Mouse (Mus musculus) limb, embryonic 12.5 days (tissue): ENCODE data around the gene Zfp90. TPM values are rescaled to one million over a fixed set of nuclear protein-coding genes. Genes with fewer than 3 reads are reported as not detected.

Source experiments
- ATAC-seq: fragments of 200-750 bp; cut with Nextera tagmentation; 2 replicates; pipeline ENCODE4 v1.8.0; 2017; ENCODE audit warnings: low read depth, moderate TSS enrichment; ENCODE audit not compliant: insufficient number of reproducible peaks, insufficient read depth, low FRiP score, low TSS enrichment
- H3K27ac ChIP-seq: fragments of 300-500 bp; sonication (generic); 2 replicates; pipeline ENCODE4 v1.5.1; 2016; ENCODE audit warnings: mild to moderate bottlenecking, moderate library complexity
- H3K27me3 ChIP-seq: fragments of 300-500 bp; sonication (generic); 2 replicates; pipeline ENCODE4 v1.6.1; 2016; ENCODE audit warnings: mild to moderate bottlenecking, moderate library complexity
- H3K36me3 ChIP-seq: fragments of 300-500 bp; sonication (generic); 2 replicates; pipeline ENCODE4 v1.6.1; 2016; ENCODE audit warnings: mild to moderate bottlenecking, moderate library complexity
- H3K4me1 ChIP-seq: fragments of 300-500 bp; sonication (generic); replicated peaks from 2 replicates; pipeline ENCODE4 v1.6.1; 2016
- H3K4me2 ChIP-seq: fragments of 300-500 bp; sonication (generic); 2 replicates; pipeline ENCODE4 v1.6.1; 2016; ENCODE audit warnings: mild to moderate bottlenecking, moderate library complexity
- H3K4me3 ChIP-seq: fragments of 300-500 bp; sonication (generic); replicated peaks from 2 replicates; pipeline ENCODE4 v1.5.1; 2016; ENCODE audit warnings: mild to moderate bottlenecking
- H3K9ac ChIP-seq: fragments of 300-500 bp; sonication (generic); replicated peaks from 2 replicates; pipeline ENCODE4 v1.6.1; 2016; ENCODE audit warnings: mild to moderate bottlenecking, moderate library complexity
- H3K9me3 ChIP-seq: fragments of 300-500 bp; sonication (generic); 2 replicates; pipeline ENCODE4 v1.6.1; 2016; ENCODE audit warnings: mild to moderate bottlenecking, moderate library complexity
- WGBS: fragments of 180-500 bp; shearing (Covaris S2); methylation state at CpG from one replicate; pipeline ENCODE4 v1.1.7; 2016; 5-methylcytosine and 5-hydroxymethylcytosine counted together
- polyA plus RNA-seq: library from polyadenylated mRNA; unstranded; fragments of >200 nt; fragmentation: Nextera tagmentation; extraction: Ambion mirVana; gene quantifications from 2 replicates; pipeline ENCODE4 v1.2.1, GENCODE M21; 2016

Zfp90 gene
- polyA plus RNA-seq, 1 experiment from 2014 or later: 30.4 TPM

GRCm38 (mm10) chr8:106433667-106434066, 18.5 kb downstream of the Zfp90 start:
- Histone ChIP-seq H3K9me3 (no peaks in the 10 kb centered on the region), H3K4me3 (0 out of 2 replicates have a peak overlapping the region, but pooled peaks have one; percentile 31), H3K27ac (no peak overlapping the region), H3K4me1 (0 out of 2 replicates have a peak, but pooled peaks cover 5% of the 10 kb centered on the region), H3K36me3 (0 out of 2 replicates have a peak, but pooled peaks cover 4% of the 10 kb centered on the region), H3K9ac (no peak overlapping the region), H3K27me3 (peaks cover 28% of the 10 kb centered on the region; the same call in 1 of the 2 replicates), H3K4me2 (peak overlapping the region; percentile 56; the same call in 1 of the 2 replicates)
- ATAC-seq: no peak
- 17% methylated on average over 1 of the region's 1 CpGs for WGBS

GRCm38 (mm10) chr8:106437781-106438180, 22.7 kb downstream of the Zfp90 start:
- ATAC-seq: no peak

GRCm38 (mm10) chr8:106440146-106440545, 25.0 kb downstream of the Zfp90 start:
- Histone ChIP-seq H3K9ac (no peak overlapping the region), H3K9me3 (0 out of 2 replicates have a peak, but pooled peaks cover 3% of the 10 kb centered on the region), H3K36me3 (no peaks in the 10 kb centered on the region), H3K27me3 (no peaks in the 10 kb centered on the region), H3K27ac (no peak overlapping the region), H3K4me2 (no peak overlapping the region), H3K4me3 (no peak overlapping the region), H3K4me1 (0 out of 2 replicates have a peak, but pooled peaks cover 4% of the 10 kb centered on the region)
- 82% methylated on average over 3 of the region's 3 CpGs for WGBS
- no peak for ATAC-seq

More at GRCm38 (mm10) chr8:106437781-106438180, 22.7 kb downstream of the Zfp90 start:
- Histone ChIP-seq H3K4me2 (no peak overlapping the region), H3K4me1 (0 out of 2 replicates have a peak, but pooled peaks cover 5% of the 10 kb centered on the region), H3K36me3 (no peaks in the 10 kb centered on the region), H3K9ac (no peak overlapping the region), H3K27ac (no peak overlapping the region), H3K9me3 (no peaks in the 10 kb centered on the region), H3K4me3 (no peak overlapping the region), H3K27me3 (peaks cover 7% of the 10 kb centered on the region; the same call in 1 of the 2 replicates)
- WGBS: 72% methylated on average over 3 of the region's 3 CpGs

- Histone ChIP-seq H3K36me3 (no peaks in the 10 kb centered on the region), H3K27ac (no peak overlapping the region), H3K4me3 (no peak overlapping the region), H3K9me3 (0 out of 2 replicates have a peak, but pooled peaks cover 3% of the 10 kb centered on the region), H3K4me2 (no peak overlapping the region), H3K27me3 (no peaks in the 10 kb centered on the region), H3K9ac (no peak overlapping the region), H3K4me1 (0 out of 2 replicates have a peak, but pooled peaks cover 4% of the 10 kb centered on the region)
- no peak for ATAC-seq
- 100% methylated on average over 1 of the region's 1 CpGs for WGBS
Observed at GRCm38 (mm10) chr8:106442740-106443139, 27.6 kb downstream of the Zfp90 start.

GRCm38 (mm10) chr8:106451301-106452085, 36.4 kb downstream of the Zfp90 start:
- Histone ChIP-seq H3K4me1 (peaks cover 3% of the 10 kb centered on the region; the same call in 1 of the 2 replicates), H3K9me3 (no peaks in the 10 kb centered on the region), H3K9ac (no peak overlapping the region), H3K4me2 (no peak overlapping the region), H3K36me3 (no peaks in the 10 kb centered on the region), H3K27me3 (no peaks in the 10 kb centered on the region), H3K27ac (no peak overlapping the region), H3K4me3 (no peak overlapping the region)
- no peak for ATAC-seq
- 69% methylated on average over 6 of the region's 6 CpGs for WGBS

- Histone ChIP-seq H3K4me2 (no peak overlapping the region), H3K4me1 (peaks cover 3% of the 10 kb centered on the region; the same call in 1 of the 2 replicates), H3K27ac (no peak overlapping the region), H3K9ac (no peak overlapping the region), H3K4me3 (no peak overlapping the region), H3K27me3 (no peaks in the 10 kb centered on the region), H3K9me3 (no peaks in the 10 kb centered on the region), H3K36me3 (no peaks in the 10 kb centered on the region)
- ATAC-seq: no peak
- 64% methylated on average over 12 of the region's 12 CpGs for whole genome bisulfite sequencing
Observed at GRCm38 (mm10) chr8:106452701-106453481, 37.8 kb downstream of the Zfp90 start.

GRCm38 (mm10) chr8:106454036-106454435, 38.9 kb downstream of the Zfp90 start:
- WGBS: 79% methylated on average over 11 of the region's 11 CpGs
- Histone ChIP-seq H3K4me2 (no peak overlapping the region), H3K9me3 (no peaks in the 10 kb centered on the region), H3K27ac (no peak overlapping the region), H3K27me3 (no peaks in the 10 kb centered on the region), H3K9ac (no peak overlapping the region), H3K36me3 (no peaks in the 10 kb centered on the region), H3K4me3 (no peak overlapping the region), H3K4me1 (peaks cover 3% of the 10 kb centered on the region; the same call in 1 of the 2 replicates)
- no peak for ATAC-seq

GRCm38 (mm10) chr8:106462131-106462530, 47.0 kb downstream of the Zfp90 start:
- Histone ChIP-seq H3K4me1 (no peaks in the 10 kb centered on the region), H3K9ac (no peak overlapping the region), H3K4me2 (no peak overlapping the region), H3K4me3 (no peak overlapping the region), H3K9me3 (no peaks in the 10 kb centered on the region), H3K27me3 (no peaks in the 10 kb centered on the region), H3K27ac (no peak overlapping the region), H3K36me3 (no peaks in the 10 kb centered on the region)
- 76% methylated on average over 5 of the region's 5 CpGs for WGBS
- no peak for ATAC-seq

GRCm38 (mm10) chr8:106463795-106464194, 48.7 kb downstream of the Zfp90 start:
- no peak for ATAC-seq
- Histone ChIP-seq H3K4me3 (no peak overlapping the region), H3K4me1 (no peaks in the 10 kb centered on the region; the same call in 1 of the 2 replicates), H3K4me2 (no peak overlapping the region), H3K9me3 (no peaks in the 10 kb centered on the region), H3K27ac (no peak overlapping the region), H3K9ac (no peak overlapping the region), H3K27me3 (no peaks in the 10 kb centered on the region), H3K36me3 (no peaks in the 10 kb centered on the region)
- WGBS: 92% methylated on average over 6 of the region's 6 CpGs

- Histone ChIP-seq H3K27ac (0 out of 2 replicates have a peak overlapping the region, but pooled peaks have one; percentile 17), H3K4me3 (no peak overlapping the region), H3K9ac (no peak overlapping the region), H3K27me3 (no peaks in the 10 kb centered on the region), H3K4me1 (peaks cover 12% of the 10 kb centered on the region), H3K9me3 (0 out of 2 replicates have a peak, but pooled peaks cover 3% of the 10 kb centered on the region), H3K4me2 (no peak overlapping the region), H3K36me3 (no peaks in the 10 kb centered on the region)
- ATAC-seq: 0 out of 2 replicates have a peak, but pooled peaks have one; percentile 52
- WGBS: 12% methylated on average over 7 of the region's 7 CpGs
Observed at GRCm38 (mm10) chr8:106469485-106469884, 54.4 kb downstream of the Zfp90 start.

- H3K27me3 ChIP-seq: no peaks in the 10 kb centered on the region
- H3K4me2 ChIP-seq: no peak overlapping the region
- WGBS: 89% methylated on average over 5 of the region's 5 CpGs
- H3K4me1 ChIP-seq: peaks cover 10% of the 10 kb centered on the region
- H3K4me3 ChIP-seq: no peak overlapping the region
- no peak overlapping the region for H3K27ac ChIP-seq
- ATAC-seq: no peak
- H3K9me3 ChIP-seq: peaks cover 8% of the 10 kb centered on the region; the same call in 1 of the 2 replicates
- no peaks in the 10 kb centered on the region for H3K36me3 ChIP-seq
- no peak overlapping the region for H3K9ac ChIP-seq
Observed at GRCm38 (mm10) chr8:106474001-106474400, 58.9 kb downstream of the Zfp90 start.
